Mouse (Mus musculus): ENCODE measurements around the gene Tmem184b. TPM values are rescaled to one million over a fixed set of nuclear protein-coding genes. Genes with fewer than 3 reads are reported as not detected.
A peak's percentile ranks its signal among the peaks of the same experiment; 100 is the strongest.

Gene Tmem184b
- total and polyA plus RNA-seq, 2 experiments from 2014 or later, result 30.1 to 75.7 TPM

DNA sequence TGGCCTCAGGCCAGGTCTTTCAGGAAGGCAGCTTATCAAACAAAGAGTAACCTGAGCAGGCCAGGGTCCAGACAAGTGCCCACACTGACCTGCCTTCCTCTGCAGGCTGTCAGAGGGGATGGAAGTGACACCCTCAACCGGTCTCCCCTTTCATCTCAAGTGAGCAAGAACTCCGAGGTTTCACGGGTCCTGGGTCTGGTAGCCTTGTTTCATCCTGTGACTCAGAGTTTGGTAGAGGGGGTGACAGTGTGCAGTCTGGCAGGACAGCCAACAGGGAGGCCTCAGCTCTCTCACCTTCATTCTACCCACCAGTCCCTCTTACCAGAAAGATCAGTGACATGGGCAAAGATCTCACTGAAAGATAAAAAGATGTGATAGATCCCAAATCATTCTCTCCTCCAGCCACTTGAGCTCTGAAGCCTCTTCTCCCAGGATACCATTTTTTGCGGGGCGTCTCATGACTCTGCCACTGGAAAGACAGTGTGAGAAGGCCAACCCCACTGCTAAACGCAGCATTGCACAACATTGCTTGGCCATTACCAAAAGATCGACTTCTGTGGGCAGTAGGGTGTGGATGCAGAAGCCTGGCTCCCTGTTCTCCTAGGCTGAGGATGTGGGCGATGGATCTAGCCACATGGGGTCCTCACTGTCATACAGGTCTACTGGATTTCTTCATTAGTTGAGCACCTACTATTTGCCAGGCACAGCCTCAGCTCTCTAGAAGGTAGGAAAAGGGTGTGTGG, 57.1 kb downstream of the Tmem184b start, which contains the start of gene Maff:
Gene Maff, plus strand, starts transcription at position 571 of the 743 bp plus-strand sequence.
- TF ChIP-seq CTCF (IDR thresholded peaks at IDR 0.05), result no peak
- Histone ChIP-seq H3K9me3 (ENCODE audit: low read length) (no peaks in the 10 kb centered on the region), H3K36me3 (ENCODE audit: insufficient read depth, low read length) (no peaks in the 10 kb centered on the region), H3K4me2 (ENCODE audit: low read depth, low read length, poor library complexity, severe bottlenecking) (peak within 1 kb of the TSS; percentile 93), H3K4me3 (ENCODE audit: low read depth, low read length) (peak within 1 kb of the TSS; percentile 69), H3K9ac (replicated peaks; ENCODE audit: low read length, poor library complexity, severe bottlenecking) (peak within 1 kb of the TSS; percentile 66), H3K4me1 (ENCODE audit: insufficient read depth, low read length) (no peaks in the 10 kb centered on the region), H3K27ac (ENCODE audit: low read depth, low read length) (peak within 1 kb of the TSS; percentile 55), H3K27me3 (ENCODE audit: insufficient read depth, low read length) (0 out of 2 replicates have a peak, but pooled peaks cover 6% of the 10 kb centered on the region)
- DNase-seq (ENCODE audit: low spot score) (no peak), ATAC-seq (ENCODE audit: low FRiP score) (no peak)
- WGBS, result 51% methylated on average over 8 of the region's 8 CpGs

DNA sequence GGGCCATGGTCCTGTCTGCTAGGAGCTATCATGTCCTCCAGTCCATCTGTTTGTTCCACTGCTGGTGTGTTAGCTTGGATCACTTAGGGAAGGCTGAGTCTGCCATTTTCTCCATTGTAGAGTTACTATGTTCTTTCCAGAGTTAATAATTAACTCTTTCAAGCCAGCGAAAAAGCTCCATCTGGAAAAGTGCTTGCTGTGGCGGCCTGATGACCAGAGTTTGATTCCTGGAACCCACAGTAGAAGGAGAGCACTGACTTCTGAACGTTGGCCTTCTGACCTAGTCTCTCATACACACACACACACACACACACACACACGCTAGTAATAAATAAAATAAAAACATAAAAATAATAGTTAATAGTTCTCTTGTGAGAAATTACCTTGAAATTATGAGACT, 58.7 kb downstream of the Tmem184b start:
- Histone ChIP-seq H3K36me3 (ENCODE audit: insufficient read depth, low read length) (no peaks in the 10 kb centered on the region), H3K27ac (ENCODE audit: low read depth, low read length) (no peak overlapping the region), H3K27me3 (ENCODE audit: insufficient read depth, low read length) (0 out of 2 replicates have a peak, but pooled peaks cover 6% of the 10 kb centered on the region), H3K9ac (replicated peaks; ENCODE audit: low read length, poor library complexity, severe bottlenecking) (no peak overlapping the region), H3K4me2 (ENCODE audit: low read depth, low read length, poor library complexity, severe bottlenecking) (no peak overlapping the region), H3K9me3 (ENCODE audit: low read length) (no peaks in the 10 kb centered on the region), H3K4me1 (ENCODE audit: insufficient read depth, low read length) (no peaks in the 10 kb centered on the region), H3K4me3 (ENCODE audit: low read depth, low read length) (no peak overlapping the region)
- DNase-seq (ENCODE audit: low spot score) (no peak), ATAC-seq (ENCODE audit: low FRiP score) (no peak)
- whole genome bisulfite sequencing, result 80% methylated on average over 4 of the region's 4 CpGs
- TF ChIP-seq CTCF (IDR thresholded peaks at IDR 0.05), result no peak

DNA sequence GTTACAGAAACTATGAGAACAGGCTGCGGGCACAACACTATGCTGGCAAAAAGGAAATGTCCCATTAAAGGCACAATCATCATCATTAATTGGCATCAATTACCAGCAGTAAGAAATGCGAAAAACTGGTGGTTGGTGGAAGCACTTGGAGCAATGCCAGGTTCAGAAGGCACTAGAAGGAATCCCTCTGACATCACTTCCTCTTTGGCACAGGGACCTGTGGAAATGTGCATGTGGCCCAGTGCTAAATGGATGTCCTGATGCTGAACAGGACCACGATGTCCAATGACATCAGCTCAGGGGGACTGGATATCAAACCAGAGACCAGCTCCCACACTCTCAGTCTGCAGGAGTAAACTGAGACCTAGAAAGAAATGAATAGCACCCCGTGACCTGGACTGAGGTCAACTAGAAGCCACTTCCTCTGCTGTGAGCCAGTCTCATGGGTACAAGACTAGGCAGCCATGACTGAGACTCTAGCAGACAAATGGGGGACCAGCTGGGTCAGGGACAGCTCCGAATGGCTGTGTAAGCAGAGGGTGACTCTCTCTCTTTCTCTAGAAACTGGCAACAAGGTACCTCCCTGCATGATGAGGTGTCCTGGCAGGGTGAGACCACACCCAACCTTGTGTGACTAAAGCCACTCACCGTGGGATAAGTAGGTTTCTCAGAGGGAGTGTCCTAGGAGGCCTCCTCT, 60.6 kb downstream of the Tmem184b start:
- no peaks in the 10 kb centered on the region for H3K9me3 ChIP-seq (ENCODE audit: low read length)
- no peak overlapping the region for H3K27ac ChIP-seq (ENCODE audit: low read depth, low read length)
- no peaks in the 10 kb centered on the region for H3K27me3 ChIP-seq (ENCODE audit: insufficient read depth, low read length)
- no peak overlapping the region for H3K9ac ChIP-seq (replicated peaks; ENCODE audit: low read length, poor library complexity, severe bottlenecking)
- 79% methylated on average over 6 of the region's 6 CpGs for WGBS
- DNase-seq (ENCODE audit: low spot score) (no peak), ATAC-seq (ENCODE audit: low FRiP score) (no peak)
- H3K4me3 ChIP-seq (ENCODE audit: low read depth, low read length), result no peak overlapping the region
- no peak for TF ChIP-seq CTCF (IDR thresholded peaks at IDR 0.05)
- H3K36me3 ChIP-seq (ENCODE audit: insufficient read depth, low read length), result no peaks in the 10 kb centered on the region
- H3K4me2 ChIP-seq (ENCODE audit: low read depth, low read length, poor library complexity, severe bottlenecking), result no peak overlapping the region
- H3K4me1 ChIP-seq (ENCODE audit: insufficient read depth, low read length), result no peaks in the 10 kb centered on the region

GRCm38 (mm10) chr15:79338978-79339377, 64.4 kb downstream of the Tmem184b start:
- H3K4me2 ChIP-seq (ENCODE audit: low read depth, low read length, poor library complexity, severe bottlenecking), result no peak overlapping the region
- H3K9me3 ChIP-seq (ENCODE audit: low read length), result no peaks in the 10 kb centered on the region
- no peak overlapping the region for H3K9ac ChIP-seq (replicated peaks; ENCODE audit: low read length, poor library complexity, severe bottlenecking)
- ATAC-seq (ENCODE audit: low FRiP score) (no peak), DNase-seq (ENCODE audit: low spot score) (no peak)
- H3K27me3 ChIP-seq (ENCODE audit: insufficient read depth, low read length), result no peaks in the 10 kb centered on the region
- no peaks in the 10 kb centered on the region for H3K4me1 ChIP-seq (ENCODE audit: insufficient read depth, low read length)
- H3K27ac ChIP-seq (ENCODE audit: low read depth, low read length), result no peak overlapping the region
- TF ChIP-seq CTCF (IDR thresholded peaks at IDR 0.05), result no peak
- H3K36me3 ChIP-seq (ENCODE audit: insufficient read depth, low read length), result no peaks in the 10 kb centered on the region
- 74% methylated on average over 5 of the region's 5 CpGs for WGBS
- no peak overlapping the region for H3K4me3 ChIP-seq (ENCODE audit: low read depth, low read length)

DNA sequence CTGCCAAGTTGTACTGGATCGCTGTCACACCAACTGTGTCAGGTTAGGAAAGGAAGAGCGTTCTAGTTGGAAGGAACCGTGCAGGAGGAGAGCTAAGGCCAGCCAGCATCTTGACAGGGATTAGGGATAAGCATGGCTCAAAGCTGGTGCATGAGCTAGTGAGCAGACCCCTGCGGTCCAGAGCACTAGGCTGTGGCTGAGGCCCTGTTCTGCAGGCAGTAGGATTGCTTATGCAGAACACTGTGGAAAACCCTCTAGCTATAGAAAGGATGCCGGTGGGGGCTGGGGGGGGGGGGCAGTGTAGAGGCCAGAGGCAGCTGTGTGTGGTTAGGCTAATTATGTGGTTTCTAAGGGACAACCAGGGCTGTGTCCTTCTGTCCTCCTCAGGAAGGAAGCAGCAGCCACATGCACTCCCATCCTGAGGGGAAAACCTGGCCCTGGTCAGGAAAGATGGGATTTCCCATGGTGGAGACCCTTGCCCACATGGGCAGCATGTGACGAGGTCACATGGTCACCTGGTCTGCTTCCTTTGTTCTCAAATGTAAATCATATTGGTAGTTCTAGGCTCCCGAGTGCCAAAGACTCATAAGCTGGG, 68.2 kb downstream of the Tmem184b start:
- Histone ChIP-seq H3K9me3 (ENCODE audit: low read length) (no peaks in the 10 kb centered on the region), H3K4me1 (ENCODE audit: insufficient read depth, low read length) (no peaks in the 10 kb centered on the region), H3K4me3 (ENCODE audit: low read depth, low read length) (no peak overlapping the region), H3K27me3 (ENCODE audit: insufficient read depth, low read length) (no peaks in the 10 kb centered on the region), H3K36me3 (ENCODE audit: insufficient read depth, low read length) (no peaks in the 10 kb centered on the region), H3K9ac (replicated peaks; ENCODE audit: low read length, poor library complexity, severe bottlenecking) (no peak overlapping the region), H3K27ac (ENCODE audit: low read depth, low read length) (no peak overlapping the region), H3K4me2 (ENCODE audit: low read depth, low read length, poor library complexity, severe bottlenecking) (no peak overlapping the region)
- DNase-seq (ENCODE audit: low spot score), result no peak
- no peak for TF ChIP-seq CTCF (IDR thresholded peaks at IDR 0.05)
- ATAC-seq (ENCODE audit: low FRiP score), result no peak
- WGBS, result 41% methylated on average over 7 of the region's 7 CpGs

GRCm38 (mm10) chr15:79333409-79333808, 70.0 kb downstream of the Tmem184b start:
- Histone ChIP-seq H3K4me1 (ENCODE audit: insufficient read depth, low read length) (no peaks in the 10 kb centered on the region), H3K4me3 (ENCODE audit: low read depth, low read length) (no peak overlapping the region), H3K27ac (ENCODE audit: low read depth, low read length) (no peak overlapping the region), H3K27me3 (ENCODE audit: insufficient read depth, low read length) (no peaks in the 10 kb centered on the region), H3K36me3 (ENCODE audit: insufficient read depth, low read length) (no peaks in the 10 kb centered on the region), H3K9me3 (ENCODE audit: low read length) (no peaks in the 10 kb centered on the region), H3K4me2 (ENCODE audit: low read depth, low read length, poor library complexity, severe bottlenecking) (no peak overlapping the region), H3K9ac (replicated peaks; ENCODE audit: low read length, poor library complexity, severe bottlenecking) (no peak overlapping the region)
- no peak for TF ChIP-seq CTCF (IDR thresholded peaks at IDR 0.05)
- ATAC-seq (ENCODE audit: low FRiP score) (no peak), DNase-seq (ENCODE audit: low spot score) (no peak)
- 81% methylated on average over 4 of the region's 4 CpGs for WGBS
